Mouse (Mus musculus): ENCODE data around the gene Sult2a5.

Sult2a5 gene

GRCm38 (mm10) chr7:13623667-13624066 is at the start of gene Sult2a5:
Sult2a5 (plus strand) TSS chr7:13623967.
- no peak for DNase-seq

All from B cell, adult 2 months (primary cell).